Mouse (Mus musculus): Measurements from ENCODE around the gene Susd1.

The Susd1 gene

GRCm38 (mm10) chr4:59437990-59438854 lies at the start of gene Susd1:
Gene Susd1 (minus strand): TSS chr4:59438633.
- peak; percentile 63 for DNase-seq (ENCODE audit: low spot score)

GRCm38 (mm10) chr4:59471306-59471705 lies 32.9 kb upstream of the Susd1 start:
- no peak for DNase-seq (ENCODE audit: low spot score)

- no peak for DNase-seq (ENCODE audit: low spot score)
Measured at GRCm38 (mm10) chr4:59465449-59465848, 27.0 kb upstream of the Susd1 start.

- DNase-seq (ENCODE audit: low spot score): no peak
Measured at GRCm38 (mm10) chr4:59464661-59465060, 26.2 kb upstream of the Susd1 start.

- DNase-seq (ENCODE audit: low spot score): no peak
Measured at GRCm38 (mm10) chr4:59462494-59462893, 24.1 kb upstream of the Susd1 start.

- no peak for DNase-seq (ENCODE audit: low spot score)
Measured at GRCm38 (mm10) chr4:59461116-59461727, 22.8 kb upstream of the Susd1 start.

GRCm38 (mm10) chr4:59459216-59459955 lies 21.0 kb upstream of the Susd1 start:
- no peak for DNase-seq (ENCODE audit: low spot score)

GRCm38 (mm10) chr4:59457941-59458340 lies 19.5 kb upstream of the Susd1 start:
- no peak for DNase-seq (ENCODE audit: low spot score)

GRCm38 (mm10) chr4:59457091-59457490 lies 18.7 kb upstream of the Susd1 start:
- no peak for DNase-seq (ENCODE audit: low spot score)

GRCm38 (mm10) chr4:59455465-59455864 lies 17.0 kb upstream of the Susd1 start:
- no peak for DNase-seq (ENCODE audit: low spot score)

- DNase-seq (ENCODE audit: low spot score): no peak
Measured at GRCm38 (mm10) chr4:59454046-59454445, 15.6 kb upstream of the Susd1 start.

GRCm38 (mm10) chr4:59452503-59452933 lies 14.1 kb upstream of the Susd1 start:
- DNase-seq (ENCODE audit: low spot score): no peak

GRCm38 (mm10) chr4:59450906-59451305 lies 12.5 kb upstream of the Susd1 start:
- no peak for DNase-seq (ENCODE audit: low spot score)

GRCm38 (mm10) chr4:59450234-59450854 lies 11.9 kb upstream of the Susd1 start:
- DNase-seq (ENCODE audit: low spot score): no peak

GRCm38 (mm10) chr4:59447296-59447695 lies 8.9 kb upstream of the Susd1 start:
- DNase-seq (ENCODE audit: low spot score): peak; percentile 42

GRCm38 (mm10) chr4:59445516-59445915 lies 7.1 kb upstream of the Susd1 start:
- no peak for DNase-seq (ENCODE audit: low spot score)

GRCm38 (mm10) chr4:59444994-59445393 lies 6.6 kb upstream of the Susd1 start:
- DNase-seq (ENCODE audit: low spot score): no peak

GRCm38 (mm10) chr4:59444085-59444484 lies 5.7 kb upstream of the Susd1 start:
- DNase-seq (ENCODE audit: low spot score): no peak

- DNase-seq (ENCODE audit: low spot score): no peak
Measured at GRCm38 (mm10) chr4:59441265-59441664, 2.8 kb upstream of the Susd1 start.

- DNase-seq (ENCODE audit: low spot score): peak; percentile 15
Measured at GRCm38 (mm10) chr4:59439960-59440359, 1.5 kb upstream of the Susd1 start.

GRCm38 (mm10) chr4:59439041-59439440 lies 608 bp upstream of the Susd1 start:
- DNase-seq (ENCODE audit: low spot score): no peak

GRCm38 (mm10) chr4:59435951-59436350 lies 2.5 kb downstream of the Susd1 start:
- no peak for DNase-seq (ENCODE audit: low spot score)
